Mouse (Mus musculus) adrenal gland, adult 2 months (tissue): Measurements from ENCODE around the gene Ints13. TPM values are rescaled to one million over a fixed set of nuclear protein-coding genes. Genes with fewer than 3 reads are reported as not detected.

Experiments
- polyA plus RNA-seq: library from polyadenylated mRNA; depleted of rRNA; stranded (reverse); fragments of >200 nt; gene quantifications from 2 replicates; pipeline ENCODE4 v1.2.3, GENCODE M21; 2012; rRNA removed
- total RNA-seq, 2 experiments: library from RNA; stranded (reverse); gene quantifications; 2 replicates each; pipeline ENCODE4 v1.2.3; 2021

Ints13 gene
- total and polyA plus RNA-seq, 3 experiments = 8.9 to 34.3 (median 31.3) TPM

Other genes with a start within 250 kb of the Ints13 start
- 10 to 100 TPM; 32.2 to 36.1 TPM for gene Itpr2, start 75.6 kb downstream of the Ints13 start, total RNA-seq
- 9.4 and 17.3 TPM in 2 replicates for gene Itpr2, start 75.6 kb downstream of the Ints13 start, polyA plus RNA-seq
- gene Fgfr1op2, start 632 bp downstream of the Ints13 start, total RNA-seq = 100 to 1,000 TPM; 108 to 137 TPM
- gene Fgfr1op2, start 632 bp downstream of the Ints13 start, polyA plus RNA-seq = 172 and 185 TPM in 2 replicates
- 10 to 100 TPM; 67.5 to 78.9 TPM for gene Med21, start 64.7 kb upstream of the Ints13 start, total RNA-seq
- 10.8 and 20.8 TPM in 2 replicates for gene Med21, start 64.7 kb upstream of the Ints13 start, polyA plus RNA-seq
- gene Tm7sf3, start 65.0 kb upstream of the Ints13 start, total RNA-seq = 10 to 100 TPM; 31.7 to 51.5 TPM
- gene Tm7sf3, start 65.0 kb upstream of the Ints13 start, polyA plus RNA-seq = 17.0 and 22.5 TPM in 2 replicates
- 10 to 100 TPM; 19.7 to 21.7 TPM for gene Stk38l, start 147.2 kb upstream of the Ints13 start, total RNA-seq
- gene Stk38l, start 147.2 kb upstream of the Ints13 start, polyA plus RNA-seq = 0.97 and 1.6 TPM in 2 replicates
- gene Arntl2, start 218.2 kb upstream of the Ints13 start, total RNA-seq = 1 to 10 TPM; 1.6 TPM
- gene Arntl2, start 218.2 kb upstream of the Ints13 start, polyA plus RNA-seq = 6.1 and 8.9 TPM in 2 replicates